Mouse (Mus musculus) hindbrain, embryonic 11.5 days (tissue): ENCODE data around the gene App. TPM values are rescaled to one million over a fixed set of nuclear protein-coding genes. Genes with fewer than 3 reads are reported as not detected.

Experiments
- ATAC-seq: fragments of 200-750 bp; cut with Nextera tagmentation; 2 replicates; pipeline ENCODE4 v1.8.0; 2017; ENCODE audit warnings: mild to moderate bottlenecking, moderate TSS enrichment, moderate library complexity; ENCODE audit not compliant: low FRiP score
- DNase-seq: peaks from one replicate; pipeline ENCODE4 v3.0.0-alpha.2; 2015; ENCODE audit warnings: low spot score
- H3K27ac ChIP-seq: fragments of 300-500 bp; sonication (generic); 2 replicates; pipeline ENCODE4 v1.5.1; 2014; ENCODE audit warnings: mild to moderate bottlenecking, low read depth, low read length
- H3K27me3 ChIP-seq: fragments of 300-500 bp; sonication (generic); 2 replicates; pipeline ENCODE4 v1.6.1; 2014; ENCODE audit warnings: mild to moderate bottlenecking, low read length, moderate library complexity, mixed read lengths; ENCODE audit not compliant: control insufficient read depth, insufficient read depth
- H3K36me3 ChIP-seq: fragments of 300-500 bp; sonication (generic); 2 replicates; pipeline ENCODE4 v1.6.1; 2014; ENCODE audit warnings: mild to moderate bottlenecking, low read length, moderate library complexity, mixed read lengths; ENCODE audit not compliant: control insufficient read depth, insufficient read depth
- H3K4me1 ChIP-seq: fragments of 300-500 bp; sonication (generic); replicated peaks from 2 replicates; pipeline ENCODE4 v1.6.1; 2014; ENCODE audit warnings: low read length, mixed read lengths; ENCODE audit not compliant: control insufficient read depth, insufficient read depth
- H3K4me2 ChIP-seq: fragments of 300-500 bp; sonication (generic); replicated peaks from 2 replicates; pipeline ENCODE4 v1.6.1; 2014; ENCODE audit warnings: mild to moderate bottlenecking, low read depth, low read length
- H3K4me3 ChIP-seq: fragments of 300-500 bp; sonication (generic); 2 replicates; pipeline ENCODE4 v1.5.1; 2014; ENCODE audit warnings: low read depth, low read length
- H3K9ac ChIP-seq: fragments of 300-500 bp; sonication (generic); 2 replicates; pipeline ENCODE4 v1.6.1; 2014; ENCODE audit warnings: low read depth, low read length
- H3K9me3 ChIP-seq: fragments of 300-500 bp; sonication (generic); 2 replicates; pipeline ENCODE4 v1.6.1; 2016; ENCODE audit warnings: low read length; ENCODE audit not compliant: control insufficient read depth
- WGBS: fragments of 180-500 bp; shearing (Covaris S2); extraction: QIAGEN DNeasy Blood & Tissue Kit; methylation state at CpG from one replicate; pipeline ENCODE4 v1.1.7; 2014; 5-methylcytosine and 5-hydroxymethylcytosine counted together
- polyA plus RNA-seq: library from polyadenylated mRNA; unstranded; fragments of >200 nt; fragmentation: Nextera tagmentation; extraction: Ambion mirVana; gene quantifications from 2 replicates; pipeline ENCODE4 v1.2.1, GENCODE M21; 2014

Gene App
- polyA plus RNA-seq, 1 experiment from 2014 or later, result 203 TPM

- no peaks in the 10 kb centered on the region for H3K27me3 ChIP-seq
- no peaks in the 10 kb centered on the region for H3K9me3 ChIP-seq
- H3K27ac ChIP-seq, result no peak overlapping the region
- no peak overlapping the region for H3K4me2 ChIP-seq
- H3K4me1 ChIP-seq, result no peaks in the 10 kb centered on the region
- ATAC-seq, result no peak
- DNase-seq, result no peak
- no peak overlapping the region for H3K9ac ChIP-seq
- no peak overlapping the region for H3K4me3 ChIP-seq
- WGBS, result 90% methylated on average over 7 of the region's 7 CpGs
- no peaks in the 10 kb centered on the region for H3K36me3 ChIP-seq
Observed at GRCm38 (mm10) chr16:85108486-85108885, 65.1 kb downstream of the App start.

DNA sequence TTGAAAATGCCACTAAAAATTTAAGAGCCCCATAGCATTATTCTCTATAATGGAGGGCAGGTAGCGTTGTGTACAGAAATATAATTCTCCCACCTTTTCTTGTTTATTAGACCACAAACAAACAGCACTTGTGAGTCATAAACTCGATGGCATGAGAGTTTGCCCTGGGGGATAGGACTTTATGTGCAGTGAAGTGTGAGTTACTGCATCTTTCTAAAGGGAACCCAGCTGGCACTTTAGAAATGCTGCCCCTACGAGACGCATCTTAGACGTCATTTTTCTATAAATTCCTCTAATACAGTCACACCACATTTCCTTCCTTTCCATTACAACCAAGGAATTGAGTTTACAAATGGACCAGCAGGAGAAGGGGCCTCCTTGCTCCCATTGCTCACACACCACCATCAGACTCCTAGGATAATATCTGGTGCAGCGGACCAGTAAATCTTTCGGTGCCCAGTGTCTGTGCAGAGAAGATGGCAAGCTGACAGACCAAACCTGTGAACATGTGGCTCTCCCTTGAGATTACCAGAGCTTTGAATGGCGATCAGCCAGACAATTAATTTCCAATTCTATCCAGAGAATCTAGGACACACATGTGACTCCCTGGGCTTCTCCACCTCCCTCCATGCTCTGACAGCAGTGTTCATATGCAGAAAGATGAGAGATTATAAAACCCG lies 66.8 kb downstream of the App start:
- H3K9ac ChIP-seq, result no peak overlapping the region
- no peaks in the 10 kb centered on the region for H3K27me3 ChIP-seq
- H3K36me3 ChIP-seq, result no peaks in the 10 kb centered on the region
- 76% methylated on average over 9 of the region's 9 CpGs for WGBS
- DNase-seq (no peak), ATAC-seq (peak; percentile 73)
- no peaks in the 10 kb centered on the region for H3K4me1 ChIP-seq
- H3K4me3 ChIP-seq, result no peak overlapping the region
- H3K27ac ChIP-seq, result no peak overlapping the region
- H3K9me3 ChIP-seq, result no peaks in the 10 kb centered on the region
- H3K4me2 ChIP-seq, result no peak overlapping the region

GRCm38 (mm10) chr16:85105603-85106002 lies 68.0 kb downstream of the App start:
- Histone ChIP-seq H3K9me3 (no peaks in the 10 kb centered on the region), H3K27me3 (no peaks in the 10 kb centered on the region), H3K27ac (no peak overlapping the region), H3K36me3 (no peaks in the 10 kb centered on the region), H3K4me1 (no peaks in the 10 kb centered on the region), H3K4me3 (no peak overlapping the region), H3K4me2 (no peak overlapping the region), H3K9ac (no peak overlapping the region)
- DNase-seq (no peak), ATAC-seq (no peak)
- 80% methylated on average over 4 of the region's 4 CpGs for WGBS

DNA sequence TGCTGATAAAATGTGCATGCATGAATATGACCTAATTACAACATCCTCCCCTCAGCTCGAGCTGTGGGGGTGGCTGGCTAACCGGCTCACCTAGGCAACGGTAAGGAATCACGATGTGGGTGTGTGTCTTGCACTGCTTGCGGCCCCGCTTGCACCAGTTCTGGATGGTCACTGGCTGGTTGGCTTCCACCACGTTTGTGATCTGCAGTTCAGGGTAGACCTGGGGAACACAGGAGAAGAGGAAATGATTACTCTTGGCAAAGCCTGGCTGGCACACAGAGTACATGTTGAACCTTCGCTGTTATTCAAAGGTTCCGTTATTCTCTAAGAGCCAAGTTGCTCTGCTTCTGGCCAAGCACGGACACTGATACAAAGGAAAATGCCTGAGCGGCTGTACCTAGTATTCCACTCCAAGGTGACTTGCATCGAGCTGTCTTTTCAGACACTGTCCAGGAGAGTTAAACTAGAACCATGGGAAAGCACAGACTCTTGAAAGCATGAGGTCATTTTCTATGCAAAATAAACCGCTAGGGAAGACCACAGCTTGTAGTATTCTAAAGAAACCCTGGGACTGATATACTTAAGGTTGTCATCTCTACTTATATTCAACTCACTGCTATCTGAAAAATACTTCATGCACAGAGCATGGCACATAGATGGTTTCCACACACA lies 70.3 kb downstream of the App start:
- Histone ChIP-seq H3K27ac (no peak overlapping the region), H3K36me3 (no peaks in the 10 kb centered on the region), H3K4me2 (no peak overlapping the region), H3K4me1 (no peaks in the 10 kb centered on the region), H3K4me3 (no peak overlapping the region), H3K27me3 (no peaks in the 10 kb centered on the region), H3K9me3 (no peaks in the 10 kb centered on the region), H3K9ac (no peak overlapping the region)
- WGBS, result 93% methylated on average over 13 of the region's 13 CpGs
- ATAC-seq (no peak), DNase-seq (no peak)

- no peak for DNase-seq
- 93% methylated on average over 3 of the region's 3 CpGs for WGBS
- Histone ChIP-seq H3K27ac (no peak overlapping the region), H3K36me3 (no peaks in the 10 kb centered on the region), H3K4me1 (no peaks in the 10 kb centered on the region), H3K4me2 (no peak overlapping the region), H3K9ac (no peak overlapping the region), H3K27me3 (no peaks in the 10 kb centered on the region), H3K9me3 (no peaks in the 10 kb centered on the region), H3K4me3 (no peak overlapping the region)
- no peak for ATAC-seq
Observed at GRCm38 (mm10) chr16:85101544-85101943, 72.0 kb downstream of the App start.

DNA sequence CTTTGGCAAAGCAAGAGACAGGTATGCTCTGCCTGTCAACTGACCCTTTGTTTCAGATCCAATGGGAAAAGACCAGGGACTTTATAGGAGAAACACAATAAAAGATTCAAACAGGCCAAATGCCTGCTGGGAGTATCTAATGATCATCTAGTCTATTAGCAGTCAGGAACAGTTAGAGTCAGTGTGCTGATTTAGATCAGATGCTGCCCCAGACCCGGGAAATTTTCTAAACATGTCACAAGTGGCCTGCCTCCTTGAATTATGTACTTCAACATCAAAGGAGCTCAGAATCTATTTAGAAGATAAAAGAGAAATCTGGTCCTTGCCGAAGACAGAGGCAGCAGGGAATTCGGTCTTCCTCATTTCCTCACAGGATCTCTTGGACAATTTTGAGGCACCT lies 72.8 kb downstream of the App start:
- Histone ChIP-seq H3K27ac (no peak overlapping the region), H3K4me2 (no peak overlapping the region), H3K9me3 (no peaks in the 10 kb centered on the region), H3K4me1 (no peaks in the 10 kb centered on the region), H3K27me3 (no peaks in the 10 kb centered on the region), H3K4me3 (no peak overlapping the region), H3K9ac (no peak overlapping the region), H3K36me3 (no peaks in the 10 kb centered on the region)
- DNase-seq (no peak), ATAC-seq (no peak)
- 63% methylated on average over 3 of the region's 3 CpGs for WGBS

DNA sequence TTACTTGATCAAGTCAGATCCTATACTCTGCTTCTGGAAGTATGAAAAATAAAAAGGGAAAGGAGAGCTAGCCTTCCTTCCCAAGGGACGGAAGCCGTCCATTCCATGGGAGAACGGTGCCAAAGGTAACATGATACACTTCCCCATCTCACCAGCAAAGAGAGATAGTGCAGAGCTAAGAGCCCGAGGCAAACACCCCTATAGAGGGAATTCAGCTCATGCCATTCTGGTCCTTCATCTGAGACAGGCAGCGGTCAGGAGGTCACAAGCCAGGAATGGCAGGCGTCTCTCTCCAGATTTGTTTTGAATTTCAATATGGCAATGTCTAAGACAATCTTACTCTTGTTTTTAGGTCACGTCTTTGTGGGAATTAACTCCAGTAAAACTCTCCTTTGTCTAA lies 74.1 kb downstream of the App start:
- Histone ChIP-seq H3K27ac (no peak overlapping the region), H3K4me2 (no peak overlapping the region), H3K36me3 (no peaks in the 10 kb centered on the region), H3K9ac (no peak overlapping the region), H3K9me3 (no peaks in the 10 kb centered on the region), H3K4me3 (no peak overlapping the region), H3K27me3 (no peaks in the 10 kb centered on the region), H3K4me1 (no peaks in the 10 kb centered on the region)
- 44% methylated on average over 7 of the region's 7 CpGs for WGBS
- no peak for ATAC-seq
- DNase-seq, result no peak

- no peak for DNase-seq
- H3K4me2 ChIP-seq, result no peak overlapping the region
- no peaks in the 10 kb centered on the region for H3K4me1 ChIP-seq
- no peaks in the 10 kb centered on the region for H3K36me3 ChIP-seq
- no peaks in the 10 kb centered on the region for H3K27me3 ChIP-seq
- no peak for ATAC-seq
- H3K9me3 ChIP-seq, result no peaks in the 10 kb centered on the region
- H3K27ac ChIP-seq, result no peak overlapping the region
- no peak overlapping the region for H3K9ac ChIP-seq
- WGBS, result 81% methylated on average over 7 of the region's 7 CpGs
- no peak overlapping the region for H3K4me3 ChIP-seq
Observed at GRCm38 (mm10) chr16:85099044-85099443, 74.5 kb downstream of the App start.

- H3K36me3 ChIP-seq, result no peaks in the 10 kb centered on the region
- H3K4me3 ChIP-seq, result no peak overlapping the region
- H3K27me3 ChIP-seq, result no peaks in the 10 kb centered on the region
- no peaks in the 10 kb centered on the region for H3K4me1 ChIP-seq
- WGBS, result 69% methylated on average over 6 of the region's 6 CpGs
- DNase-seq (no peak), ATAC-seq (no peak)
- no peak overlapping the region for H3K4me2 ChIP-seq
- H3K9me3 ChIP-seq, result no peaks in the 10 kb centered on the region
- H3K9ac ChIP-seq, result no peak overlapping the region
- H3K27ac ChIP-seq, result no peak overlapping the region
Observed at GRCm38 (mm10) chr16:85096396-85096795, 77.2 kb downstream of the App start.
